Mouse (Mus musculus) limb, embryonic 14.5 days (tissue): ENCODE data around the gene Eif2ak2. TPM values are rescaled to one million over a fixed set of nuclear protein-coding genes. Genes with fewer than 3 reads are reported as not detected.

Experiments
- ATAC-seq: fragments of 200-750 bp; cut with Nextera tagmentation; 2 replicates; pipeline ENCODE4 v1.8.0; 2017; ENCODE audit warnings: low read depth, moderate number of reproducible peaks, moderate TSS enrichment; ENCODE audit not compliant: low FRiP score
- DNase-seq: peaks from one replicate; pipeline ENCODE4 v3.0.0-alpha.2; 2015; ENCODE audit warnings: low spot score
- H3K27ac ChIP-seq: fragments of 300-500 bp; sonication (generic); replicated peaks from 2 replicates; pipeline ENCODE4 v1.5.1; 2014; ENCODE audit warnings: low read depth, mild to moderate bottlenecking, low read length, moderate library complexity, mixed read lengths
- H3K27me3 ChIP-seq: fragments of 300-500 bp; sonication (generic); 2 replicates; pipeline ENCODE4 v1.6.1; 2014; ENCODE audit warnings: low read length, mixed read lengths; ENCODE audit not compliant: control insufficient read depth, insufficient read depth
- H3K36me3 ChIP-seq: fragments of 300-500 bp; sonication (generic); 2 replicates; pipeline ENCODE4 v1.6.1; 2014; ENCODE audit warnings: mild to moderate bottlenecking, low read length, moderate library complexity, mixed read lengths; ENCODE audit not compliant: control insufficient read depth, insufficient read depth
- H3K4me1 ChIP-seq: fragments of 300-500 bp; sonication (generic); 2 replicates; pipeline ENCODE4 v1.6.1; 2014; ENCODE audit warnings: antibody characterized with exemption, low read length, mixed read lengths; ENCODE audit not compliant: control insufficient read depth, insufficient read depth
- H3K4me2 ChIP-seq: fragments of 300-500 bp; sonication (generic); replicated peaks from 2 replicates; pipeline ENCODE4 v1.6.1; 2014; ENCODE audit warnings: low read depth, mild to moderate bottlenecking, low read length, moderate library complexity; ENCODE audit not compliant: severe bottlenecking
- H3K4me3 ChIP-seq: fragments of 300-500 bp; sonication (generic); replicated peaks from 2 replicates; pipeline ENCODE4 v1.5.1; 2014; ENCODE audit warnings: low read length
- H3K9ac ChIP-seq: fragments of 300-500 bp; sonication (generic); 2 replicates; pipeline ENCODE4 v1.6.1; 2014; ENCODE audit warnings: mild to moderate bottlenecking, low read depth, low read length, moderate library complexity; ENCODE audit not compliant: severe bottlenecking
- H3K9me3 ChIP-seq: fragments of 300-500 bp; sonication (generic); 2 replicates; pipeline ENCODE4 v1.6.1; 2016; ENCODE audit warnings: low read length; ENCODE audit not compliant: control insufficient read depth
- POLR2A ChIP-seq: fragments of 200-500 bp; IDR thresholded peaks from 2 replicates; pipeline ENCODE4 v1.8.0; 2012; ENCODE audit warnings: inconsistent platforms, mild to moderate bottlenecking, moderate library complexity, borderline replicate concordance; ENCODE audit not compliant: insufficient read depth, insufficient read length; ENCODE audit errors: extremely low read depth
- WGBS: fragments of 180-500 bp; shearing (Covaris S2); extraction: QIAGEN DNeasy Blood & Tissue Kit; methylation state at CpG from one replicate; pipeline ENCODE4 v1.1.7; 2014; 5-methylcytosine and 5-hydroxymethylcytosine counted together
- polyA plus RNA-seq, 2 experiments: library from polyadenylated mRNA; depleted of rRNA in 1 of 2; stranded (reverse) in 1 of 2; unstranded in 1 of 2; fragments of >200 nt; fragmentation: Nextera tagmentation in 1 of 2; extraction: Ambion mirVana in 1 of 2; gene quantifications; 2 replicates each; pipeline versions ENCODE4 v1.2.1 to v1.2.3; 2012 to 2014

The Eif2ak2 gene
- polyA plus RNA-seq, 2 experiments: 7.4 to 8.7 TPM

- DNase-seq: no peak
- Histone ChIP-seq H3K36me3 (no peaks in the 10 kb centered on the region), H3K27me3 (no peaks in the 10 kb centered on the region), H3K9ac (no peak overlapping the region), H3K4me2 (no peak overlapping the region), H3K9me3 (no peaks in the 10 kb centered on the region), H3K4me1 (0 out of 2 replicates have a peak, but pooled peaks cover 3% of the 10 kb centered on the region), H3K4me3 (no peak overlapping the region), H3K27ac (no peak overlapping the region)
- WGBS: 79% methylated on average over 5 of the region's 5 CpGs
- ATAC-seq: no peak
- TF ChIP-seq POLR2A: no peak
Observed at GRCm38 (mm10) chr17:78885286-78886065, 3.1 kb upstream of the Eif2ak2 start.

GRCm38 (mm10) chr17:78883291-78883690 lies 918 bp upstream of the Eif2ak2 start:
- H3K27me3 ChIP-seq: no peaks in the 10 kb centered on the region
- no peak overlapping the region for H3K4me2 ChIP-seq
- peaks cover 6% of the 10 kb centered on the region for H3K36me3 ChIP-seq
- H3K9me3 ChIP-seq: no peaks in the 10 kb centered on the region
- ATAC-seq (no peak), DNase-seq (no peak)
- 89% methylated on average over 4 of the region's 4 CpGs for WGBS
- TF ChIP-seq POLR2A: no peak
- H3K4me3 ChIP-seq: no peak overlapping the region
- no peak overlapping the region for H3K27ac ChIP-seq
- H3K4me1 ChIP-seq: 0 out of 2 replicates have a peak, but pooled peaks cover 3% of the 10 kb centered on the region
- no peak overlapping the region for H3K9ac ChIP-seq

GRCm38 (mm10) chr17:78881878-78882304 lies 482 bp downstream of the Eif2ak2 start:
- Histone ChIP-seq H3K4me3 (peak overlapping the region; percentile 67), H3K27me3 (no peaks in the 10 kb centered on the region), H3K4me1 (0 out of 2 replicates have a peak, but pooled peaks cover 3% of the 10 kb centered on the region), H3K9ac (peak overlapping the region; percentile 81), H3K36me3 (peaks cover 15% of the 10 kb centered on the region), H3K4me2 (peak overlapping the region; percentile 68), H3K27ac (peak overlapping the region; percentile 73), H3K9me3 (no peaks in the 10 kb centered on the region)
- 18% methylated on average over 4 of the region's 7 CpGs for WGBS
- ATAC-seq (peak; percentile 17; the same call in 1 of the 2 replicates), DNase-seq (peak; percentile 34)
- no peak for TF ChIP-seq POLR2A

- TF ChIP-seq POLR2A: no peak
- peaks cover 40% of the 10 kb centered on the region for H3K36me3 ChIP-seq
- WGBS: 92% methylated on average over 6 of the region's 6 CpGs
Observed at GRCm38 (mm10) chr17:78873886-78874285, 8.5 kb downstream of the Eif2ak2 start.

GRCm38 (mm10) chr17:78856243-78856642 lies 26.1 kb downstream of the Eif2ak2 start:
- no peaks in the 10 kb centered on the region for H3K27me3 ChIP-seq
- peaks cover 27% of the 10 kb centered on the region for H3K36me3 ChIP-seq
- no peak for ATAC-seq
- no peak for TF ChIP-seq POLR2A
- H3K27ac ChIP-seq: no peak overlapping the region
- no peaks in the 10 kb centered on the region for H3K9me3 ChIP-seq
- H3K4me3 ChIP-seq: no peak overlapping the region
- no peak overlapping the region for H3K4me2 ChIP-seq
- H3K4me1 ChIP-seq: no peaks in the 10 kb centered on the region
- no peak overlapping the region for H3K9ac ChIP-seq
- no peak for DNase-seq
- WGBS: 86% methylated on average over 10 of the region's 10 CpGs

More at GRCm38 (mm10) chr17:78873886-78874285, 8.5 kb downstream of the Eif2ak2 start:
- Histone ChIP-seq H3K4me3 (no peak overlapping the region), H3K9ac (no peak overlapping the region), H3K9me3 (no peaks in the 10 kb centered on the region), H3K4me2 (no peak overlapping the region), H3K27ac (no peak overlapping the region), H3K27me3 (no peaks in the 10 kb centered on the region), H3K4me1 (no peaks in the 10 kb centered on the region)
- DNase-seq (no peak), ATAC-seq (no peak)
